Mouse (Mus musculus): ENCODE data around the gene Ipo7.

GRCm38 (mm10) chr7:110101266-110101665, 83.2 kb downstream of the Ipo7 start:
- no peak for TF ChIP-seq EP300 (IDR thresholded peaks at IDR 0.05)
- no peak for TF ChIP-seq CTCF (IDR thresholded peaks at IDR 0.05)

All from lung, postnatal 0 days (tissue).